In genomic region chr5:150168712-150169111, GRCm38 (mm10) we compare ENCODE assay signal across 8 mouse cellular contexts. TPM values are rescaled to one million over a fixed set of nuclear protein-coding genes. Genes with fewer than 3 reads are reported as not detected.
DNase-seq lines count a peak whose midpoint lies in the region; ATAC-seq and TF ChIP-seq lines count a peak whose summit lies in the region.

No protein-coding gene starts in this region.

- no peaks in the 10 kb centered on the region for H3K36me3 ChIP-seq in liver, embryonic 12.5 days
- no peaks in the 10 kb centered on the region for H3K36me3 ChIP-seq in midbrain, embryonic 12.5 days
- H3K36me3 ChIP-seq in small intestine, adult 2 months (ENCODE audit: control insufficient read depth, insufficient read depth, low read length): no peaks in the 10 kb centered on the region

- no peak for TF ChIP-seq POLR2A in small intestine, adult 2 months (IDR thresholded peaks at IDR 0.05; ENCODE audit: low read depth, low read length)

- peaks cover 6% of the 10 kb centered on the region; the same call in 1 of the 2 replicates for H3K4me1 ChIP-seq in liver, embryonic 12.5 days
- no peaks in the 10 kb centered on the region for H3K4me1 ChIP-seq in midbrain, embryonic 12.5 days
- H3K4me1 ChIP-seq in small intestine, adult 2 months (ENCODE audit: control insufficient read depth, insufficient read depth, insufficient read length, low read length): no peaks in the 10 kb centered on the region

- no peaks in the 10 kb centered on the region for H3K27me3 ChIP-seq in liver, embryonic 12.5 days (replicated peaks)
- H3K27me3 ChIP-seq in midbrain, embryonic 12.5 days: no peaks in the 10 kb centered on the region
- no peaks in the 10 kb centered on the region for H3K27me3 ChIP-seq in small intestine, adult 2 months (ENCODE audit: control insufficient read depth, insufficient read depth, low read length)

- WGBS in liver, embryonic 12.5 days (ENCODE audit: insufficient replicate concordance): 4% methylated on average over 9 of the region's 9 CpGs
- WGBS in midbrain, embryonic 12.5 days: 3% methylated on average over 9 of the region's 9 CpGs
- 5% methylated on average over 9 of the region's 9 CpGs for WGBS in small intestine, adult 2 months

- no peak overlapping the region for H3K27ac ChIP-seq in liver, embryonic 12.5 days
- H3K27ac ChIP-seq in midbrain, embryonic 12.5 days (replicated peaks): no peak overlapping the region
- H3K27ac ChIP-seq in small intestine, adult 2 months (ENCODE audit: insufficient read depth, low read depth, low read length): no peak overlapping the region

- no peaks in the 10 kb centered on the region for H3K9me3 ChIP-seq in liver, embryonic 12.5 days (replicated peaks)
- H3K9me3 ChIP-seq in midbrain, embryonic 12.5 days: no peaks in the 10 kb centered on the region

- no peak for ATAC-seq in liver, embryonic 12.5 days
- peak; percentile 85 for ATAC-seq in midbrain, embryonic 12.5 days (ENCODE audit: low FRiP score, low read depth)

- H3K4me3 ChIP-seq in liver, embryonic 12.5 days: no peak overlapping the region
- no peak overlapping the region for H3K4me3 ChIP-seq in midbrain, embryonic 12.5 days
- H3K4me3 ChIP-seq in small intestine, adult 2 months (ENCODE audit: low read depth, low read length): no peak overlapping the region

- intact Hi-C loops in left cerebral cortex, postnatal 25 days (cut with DNase I): loop anchor here (1.0 to 10.0 kb wide), 2 partner anchors 259 to 496 kb away; partner anchors contain the start of gene N4bp2l2

- DNase-seq in liver: peak; percentile 52
- peak; percentile 71 to 79 for DNase-seq in cerebellum, adult 18-20 months
- peak; percentile 81 for DNase-seq in forelimb bud, embryonic 11.5 days (ENCODE audit: low read depth, low spot score)
- DNase-seq in induced T-regulatory cell, adult 2 months (ENCODE audit: low read depth): peak; percentile 83
- DNase-seq in left cerebral cortex, postnatal 25 days (ENCODE audit: low spot score in 2 of 2): peak; percentile 81 to 87

- H3K9ac ChIP-seq in liver, embryonic 12.5 days: no peak overlapping the region
- H3K9ac ChIP-seq in midbrain, embryonic 12.5 days (replicated peaks): no peak overlapping the region

- H3K4me2 ChIP-seq in liver, embryonic 12.5 days: no peak overlapping the region
- no peak overlapping the region for H3K4me2 ChIP-seq in midbrain, embryonic 12.5 days (replicated peaks)

- peak; percentile 84; the same call in 1 of the 2 replicates for TF ChIP-seq CTCF in small intestine, adult 2 months (IDR thresholded peaks at IDR 0.05; ENCODE audit: extremely low read depth, insufficient read length, insufficient replicate concordance, low read depth, low read length)

RNA-seq across cellular contexts. Expression of gene Fry, which starts 50.3 kb away (rescaled TPM):
- 4.0 and 4.1 TPM in 2 replicates for polyA plus RNA-seq in liver, embryonic 12.5 days (2016; fragmentation: Nextera tagmentation; extraction: Ambion mirVana)
- 100 to 1,000 TPM; 166 to 187 TPM for total RNA-seq in left cerebral cortex, postnatal 25 days (2021)
- 18.2 and 19.3 TPM in 2 replicates for polyA plus RNA-seq in midbrain, embryonic 12.5 days (2016; fragmentation: Nextera tagmentation; extraction: Ambion mirVana)
- polyA plus RNA-seq in small intestine, adult 2 months (2012; rRNA removed): 3.5 and 5.6 TPM in 2 replicates
